Mouse (Mus musculus) brain, embryonic 14.5 days (tissue): Measurements from ENCODE around the gene Pxmp2. TPM values are rescaled to one million over a fixed set of nuclear protein-coding genes. Genes with fewer than 3 reads are reported as not detected.

ENCODE experiments used
- DNase-seq: peaks from one replicate; pipeline ENCODE4 v3.0.0-alpha.2; 2011; ENCODE audit warnings: low read depth
- CTCF ChIP-seq: fragments of 200-500 bp; IDR thresholded peaks from 2 replicates; pipeline ENCODE4 v1.5.1; 2012; ENCODE audit warnings: inconsistent platforms, mild to moderate bottlenecking, moderate library complexity, borderline replicate concordance; ENCODE audit not compliant: insufficient read depth, insufficient read length; ENCODE audit errors: extremely low read depth
- POLR2A ChIP-seq: fragments of 200-500 bp; IDR thresholded peaks from 2 replicates; pipeline ENCODE4 v1.6.1; 2012; ENCODE audit warnings: mild to moderate bottlenecking, inconsistent platforms, borderline replicate concordance; ENCODE audit not compliant: poor library complexity, insufficient read depth, insufficient read length, severe bottlenecking; ENCODE audit errors: extremely low read depth
- polyA plus RNA-seq: library from polyadenylated mRNA; depleted of rRNA; stranded (reverse); fragments of >200 nt; gene quantifications from 2 replicates; pipeline ENCODE4 v1.2.3, GENCODE M21; 2012

The Pxmp2 gene
- polyA plus RNA-seq, 1 experiment: 4.3 TPM

DNA sequence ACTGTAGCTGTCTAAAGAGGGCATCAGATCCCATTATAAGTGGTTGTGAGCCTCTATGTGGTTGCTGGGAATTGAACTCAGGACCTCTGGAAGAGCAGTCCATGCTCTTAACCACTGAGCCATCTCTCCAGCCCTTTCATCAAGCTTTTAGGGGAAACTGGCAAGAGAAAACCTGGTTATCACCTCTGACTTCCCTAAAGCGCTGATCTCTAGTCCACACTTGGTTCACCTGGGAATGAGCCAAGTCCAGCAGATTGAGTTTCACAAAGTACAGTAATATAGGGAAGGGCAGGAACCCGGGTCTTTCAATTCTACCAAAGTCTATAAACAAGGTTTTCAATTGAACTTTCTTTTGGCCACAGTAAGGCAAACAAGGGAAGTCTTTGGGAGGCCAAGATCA lies 4.0 kb downstream of the Pxmp2 start:
- TF ChIP-seq CTCF (no peak), POLR2A (no peak)
- no peak for DNase-seq

GRCm38 (mm10) chr5:110276910-110277309 lies 9.1 kb downstream of the Pxmp2 start:
- TF ChIP-seq CTCF (no peak), POLR2A (no peak)
- DNase-seq: no peak

DNA sequence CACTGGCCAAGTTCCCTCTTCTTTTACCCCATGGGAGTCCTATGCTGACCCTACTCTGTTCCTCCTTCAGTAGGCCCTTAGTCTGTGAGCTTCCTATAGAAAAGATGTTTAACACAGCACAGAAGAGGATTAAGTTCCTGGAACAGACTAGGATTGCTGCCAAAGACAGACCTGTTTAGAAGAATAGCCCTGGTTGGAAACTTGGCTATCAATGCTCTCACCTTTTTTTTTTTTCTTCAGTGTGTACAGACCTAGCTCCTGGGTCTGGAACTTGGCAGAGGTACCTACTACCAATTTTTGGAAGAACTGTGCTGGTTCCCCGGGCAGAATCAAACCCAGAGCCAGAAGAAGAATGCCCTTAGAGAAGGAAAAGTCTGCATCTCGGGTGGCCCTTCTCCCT lies 9.6 kb downstream of the Pxmp2 start:
- no peak for DNase-seq
- no peak for TF ChIP-seq CTCF
- no peak for TF ChIP-seq POLR2A

- TF ChIP-seq POLR2A: no peak
- TF ChIP-seq CTCF: no peak
These were observed 11.1 kb downstream of the Pxmp2 start for GRCm38 (mm10) chr5:110274846-110275245.

DNA sequence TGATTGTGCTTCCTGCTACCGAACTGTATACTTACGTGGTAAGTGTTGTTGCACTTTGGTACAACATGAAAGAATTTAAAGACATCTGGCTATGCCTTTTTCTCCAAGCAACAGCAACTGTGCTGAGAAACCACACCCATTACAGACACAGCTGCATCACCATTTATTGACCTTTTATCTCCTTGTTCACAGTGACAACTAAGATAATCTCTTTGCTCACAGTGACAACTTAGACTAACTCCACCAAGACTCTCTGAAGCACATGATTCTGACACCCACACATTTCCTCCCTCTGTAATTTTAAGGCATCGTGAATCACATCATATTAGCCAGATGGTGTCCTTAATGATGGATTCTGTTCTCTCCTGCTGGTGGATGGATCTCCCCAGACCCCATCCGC lies 11.8 kb downstream of the Pxmp2 start:
- no peak for DNase-seq
- no peak for TF ChIP-seq POLR2A
- TF ChIP-seq CTCF: no peak

More at GRCm38 (mm10) chr5:110274846-110275245, 11.1 kb downstream of the Pxmp2 start:
- no peak for DNase-seq

GRCm38 (mm10) chr5:110270242-110270641 lies 15.7 kb downstream of the Pxmp2 start:
- no peak for TF ChIP-seq POLR2A
- TF ChIP-seq CTCF: no peak

DNA sequence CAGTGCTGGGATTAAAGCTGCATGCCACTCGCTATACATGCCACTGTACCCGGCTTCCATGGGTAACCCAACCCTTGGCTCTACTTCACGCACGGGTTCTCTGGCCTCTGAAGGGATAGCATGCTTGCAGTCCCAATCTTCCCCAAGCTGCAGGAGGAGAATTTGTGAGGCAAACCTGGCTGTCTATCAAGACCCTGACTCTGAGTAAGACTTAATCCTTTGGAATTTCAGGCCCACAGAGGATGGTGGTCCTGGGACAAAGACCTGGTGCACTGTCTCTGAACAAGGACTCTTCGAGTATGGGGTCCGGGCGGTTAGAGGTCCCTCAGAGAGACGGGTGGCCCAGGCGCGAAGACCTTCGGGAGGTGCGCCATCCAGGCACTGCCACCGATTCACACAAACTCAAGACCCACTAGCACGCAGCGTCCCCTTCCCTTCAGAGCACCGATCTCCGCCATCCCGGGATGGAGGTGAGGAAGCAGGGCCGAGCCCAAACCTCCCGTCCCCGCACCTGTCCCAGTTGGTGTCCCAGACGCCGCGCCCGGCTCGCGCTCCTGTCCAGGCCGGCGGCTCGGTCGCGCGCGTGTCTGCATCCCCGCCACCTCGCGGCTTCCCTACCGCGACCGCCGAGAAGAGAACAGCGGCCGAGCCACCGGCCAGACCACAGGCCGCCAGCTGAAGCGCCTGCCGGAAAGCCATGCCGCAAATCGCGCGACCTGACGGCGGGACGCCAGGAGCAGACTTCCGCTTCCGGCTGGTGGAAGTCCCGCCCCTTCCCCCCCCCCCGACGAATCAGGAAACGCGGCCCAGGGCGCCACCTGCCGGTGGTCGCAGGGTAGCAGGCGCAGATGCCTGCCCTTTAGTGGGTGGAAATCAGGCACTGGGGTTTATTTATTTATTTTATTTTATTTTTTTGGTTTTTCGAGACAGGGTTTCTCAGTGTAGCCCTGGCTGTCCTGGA lies 16.6 kb downstream of the Pxmp2 start, which contains the start of gene Pgam5:
Pgam5 (minus strand) TSS at position 773 of the 961 bp plus-strand sequence.
- TF ChIP-seq POLR2A (peak; percentile 82), CTCF (peak; percentile 86)
- DNase-seq: peak; percentile 95

More at GRCm38 (mm10) chr5:110270242-110270641, 15.7 kb downstream of the Pxmp2 start:
- no peak for DNase-seq

- TF ChIP-seq POLR2A (no peak), CTCF (no peak)
These were observed 19.0 kb downstream of the Pxmp2 start for GRCm38 (mm10) chr5:110266941-110267340.

DNA sequence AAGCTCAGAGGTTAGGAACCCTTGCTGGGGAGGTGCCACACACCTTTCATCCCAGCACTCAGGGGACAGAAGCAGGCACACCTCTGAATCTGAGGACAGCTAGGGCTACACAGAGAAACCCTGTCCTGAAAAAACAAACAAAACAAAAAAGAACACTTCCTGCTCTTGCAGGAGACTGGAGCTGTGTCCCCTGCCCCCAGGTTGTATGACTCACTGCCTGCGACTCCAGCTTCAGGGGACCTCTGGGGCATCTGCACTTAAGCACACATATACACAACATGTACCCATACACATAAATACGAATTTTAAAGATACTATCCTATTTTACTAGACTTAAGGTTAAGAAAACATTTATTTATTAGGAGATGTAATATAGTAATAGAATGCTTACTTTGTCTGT lies 41.9 kb downstream of the Pxmp2 start:
- TF ChIP-seq CTCF (no peak), POLR2A (no peak)
- DNase-seq: no peak

More at GRCm38 (mm10) chr5:110266941-110267340, 19.0 kb downstream of the Pxmp2 start:
- no peak for DNase-seq

DNA sequence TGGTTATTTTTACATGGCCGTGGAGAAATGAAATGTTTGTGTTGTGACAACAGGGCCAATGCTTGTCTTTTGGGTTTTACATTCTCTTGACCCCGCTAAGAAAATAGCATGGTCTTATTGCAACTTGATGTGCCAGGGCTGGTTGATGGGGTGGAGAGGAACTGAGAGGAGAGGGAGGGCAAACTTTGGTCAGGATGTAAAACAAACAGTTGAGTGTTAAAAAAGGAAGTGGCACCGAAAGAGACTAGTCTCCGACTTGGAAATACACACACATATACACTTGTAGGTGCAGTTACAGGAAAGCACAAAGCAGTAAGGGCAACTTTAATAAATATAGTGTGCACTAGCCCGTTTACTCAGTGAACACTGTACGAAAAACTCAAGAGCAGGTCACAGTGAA lies 53.6 kb downstream of the Pxmp2 start:
- DNase-seq: no peak
- TF ChIP-seq CTCF: no peak
- TF ChIP-seq POLR2A: no peak

GRCm38 (mm10) chr5:110231638-110232037 lies 54.3 kb downstream of the Pxmp2 start:
- no peak for TF ChIP-seq POLR2A
- TF ChIP-seq CTCF: no peak
- DNase-seq: peak; percentile 11
